Mouse (Mus musculus) stomach, postnatal 0 days (tissue): Measurements from ENCODE around the gene Syap1.
A peak's percentile ranks its signal among the peaks of the same experiment; 100 is the strongest.

Experiments used
- CTCF ChIP-seq: IDR thresholded peaks from 2 replicates; pipeline ENCODE4 v1.5.1; 2016; ENCODE audit warnings: antibody characterized with exemption, low read depth, mild to moderate bottlenecking, moderate library complexity
- EP300 ChIP-seq: optimal IDR thresholded peaks from 2 replicates; pipeline ENCODE3; 2016; ENCODE audit warnings: antibody characterized with exemption

GRCm38 (mm10) chrX:162871734-162872517 lies 16.3 kb downstream of the Syap1 start:
- TF ChIP-seq CTCF (peak; percentile 79), EP300 (no peak)
